Mouse (Mus musculus): ENCODE measurements around the gene Cask. TPM values are rescaled to one million over a fixed set of nuclear protein-coding genes. Genes with fewer than 3 reads are reported as not detected.

Cask gene
- 55.1 and 62.2 TPM in 2 replicates for polyA plus RNA-seq (2014; fragmentation: Nextera tagmentation; extraction: Ambion mirVana)

GRCm38 (mm10) chrX:13851285-13851684, at the start of gene Cask:
TSS of gene Cask (minus strand) at chrX:13851367.
- no peak within 1 kb of the TSS for H3K27ac ChIP-seq (ENCODE audit: low read depth, low read length)
- H3K36me3 ChIP-seq (ENCODE audit: control insufficient read depth, insufficient read depth, low read length), result no peaks in the 10 kb centered on the region
- no peaks in the 10 kb centered on the region for H3K4me1 ChIP-seq (ENCODE audit: control insufficient read depth, insufficient read depth, low read length)
- 60% methylated on average over 4 of the region's 4 CpGs for WGBS
- H3K4me2 ChIP-seq (ENCODE audit: low read depth, low read length), result no peak within 1 kb of the TSS
- H3K9ac ChIP-seq (replicated peaks; ENCODE audit: low read depth, low read length), result no peak within 1 kb of the TSS
- H3K9me3 ChIP-seq (ENCODE audit: control insufficient read depth, low read length), result no peaks in the 10 kb centered on the region
- ATAC-seq (ENCODE audit: low read depth), result no peak
- H3K27me3 ChIP-seq (ENCODE audit: control insufficient read depth, insufficient read depth, low read length), result no peaks in the 10 kb centered on the region
- no peak within 1 kb of the TSS for H3K4me3 ChIP-seq (ENCODE audit: low read depth, low read length)

GRCm38 (mm10) chrX:13889976-13890375, 38.8 kb upstream of the Cask start:
- H3K36me3 ChIP-seq (ENCODE audit: control insufficient read depth, insufficient read depth, low read length), result no peaks in the 10 kb centered on the region
- H3K9me3 ChIP-seq (ENCODE audit: control insufficient read depth, low read length), result no peaks in the 10 kb centered on the region
- WGBS, result 80% methylated on average over 2 of the region's 2 CpGs
- no peak overlapping the region for H3K4me3 ChIP-seq (ENCODE audit: low read depth, low read length)
- H3K27me3 ChIP-seq (ENCODE audit: control insufficient read depth, insufficient read depth, low read length), result no peaks in the 10 kb centered on the region
- H3K9ac ChIP-seq (replicated peaks; ENCODE audit: low read depth, low read length), result no peak overlapping the region
- no peak overlapping the region for H3K4me2 ChIP-seq (ENCODE audit: low read depth, low read length)
- no peaks in the 10 kb centered on the region for H3K4me1 ChIP-seq (ENCODE audit: control insufficient read depth, insufficient read depth, low read length)
- H3K27ac ChIP-seq (ENCODE audit: low read depth, low read length), result no peak overlapping the region
- ATAC-seq (ENCODE audit: low read depth), result no peak

GRCm38 (mm10) chrX:13884348-13884747, 33.2 kb upstream of the Cask start:
- H3K9ac ChIP-seq (replicated peaks; ENCODE audit: low read depth, low read length), result no peak overlapping the region
- 72% methylated on average over 1 of the region's 1 CpGs for WGBS
- no peak overlapping the region for H3K4me2 ChIP-seq (ENCODE audit: low read depth, low read length)
- no peak for ATAC-seq (ENCODE audit: low read depth)
- no peaks in the 10 kb centered on the region for H3K36me3 ChIP-seq (ENCODE audit: control insufficient read depth, insufficient read depth, low read length)
- H3K9me3 ChIP-seq (ENCODE audit: control insufficient read depth, low read length), result no peaks in the 10 kb centered on the region
- no peaks in the 10 kb centered on the region for H3K4me1 ChIP-seq (ENCODE audit: control insufficient read depth, insufficient read depth, low read length)
- H3K27me3 ChIP-seq (ENCODE audit: control insufficient read depth, insufficient read depth, low read length), result no peaks in the 10 kb centered on the region
- no peak overlapping the region for H3K4me3 ChIP-seq (ENCODE audit: low read depth, low read length)
- H3K27ac ChIP-seq (ENCODE audit: low read depth, low read length), result no peak overlapping the region

- H3K36me3 ChIP-seq (ENCODE audit: control insufficient read depth, insufficient read depth, low read length), result no peaks in the 10 kb centered on the region
- H3K4me1 ChIP-seq (ENCODE audit: control insufficient read depth, insufficient read depth, low read length), result no peaks in the 10 kb centered on the region
- H3K4me2 ChIP-seq (ENCODE audit: low read depth, low read length), result no peak overlapping the region
- WGBS, result 18% methylated on average over 6 of the region's 6 CpGs
- no peak overlapping the region for H3K27ac ChIP-seq (ENCODE audit: low read depth, low read length)
- no peak overlapping the region for H3K9ac ChIP-seq (replicated peaks; ENCODE audit: low read depth, low read length)
- no peak for ATAC-seq (ENCODE audit: low read depth)
- H3K9me3 ChIP-seq (ENCODE audit: control insufficient read depth, low read length), result no peaks in the 10 kb centered on the region
- H3K27me3 ChIP-seq (ENCODE audit: control insufficient read depth, insufficient read depth, low read length), result no peaks in the 10 kb centered on the region
- no peak overlapping the region for H3K4me3 ChIP-seq (ENCODE audit: low read depth, low read length)
Observed at GRCm38 (mm10) chrX:13881969-13882368, 30.8 kb upstream of the Cask start.

- no peak for ATAC-seq (ENCODE audit: low read depth)
- Histone ChIP-seq H3K27ac (ENCODE audit: low read depth, low read length) (no peak overlapping the region), H3K4me2 (ENCODE audit: low read depth, low read length) (no peak overlapping the region), H3K27me3 (ENCODE audit: control insufficient read depth, insufficient read depth, low read length) (no peaks in the 10 kb centered on the region), H3K36me3 (ENCODE audit: control insufficient read depth, insufficient read depth, low read length) (no peaks in the 10 kb centered on the region), H3K9ac (replicated peaks; ENCODE audit: low read depth, low read length) (no peak overlapping the region), H3K4me1 (ENCODE audit: control insufficient read depth, insufficient read depth, low read length) (no peaks in the 10 kb centered on the region), H3K4me3 (ENCODE audit: low read depth, low read length) (no peak overlapping the region), H3K9me3 (ENCODE audit: control insufficient read depth, low read length) (no peaks in the 10 kb centered on the region)
- WGBS, result 83% methylated on average over 4 of the region's 4 CpGs
Observed at GRCm38 (mm10) chrX:13860145-13860544, 9.0 kb upstream of the Cask start.

- H3K4me2 ChIP-seq (ENCODE audit: low read depth, low read length), result no peak overlapping the region
- H3K4me3 ChIP-seq (ENCODE audit: low read depth, low read length), result no peak overlapping the region
- ATAC-seq (ENCODE audit: low read depth), result no peak
- no peaks in the 10 kb centered on the region for H3K27me3 ChIP-seq (ENCODE audit: control insufficient read depth, insufficient read depth, low read length)
- no peaks in the 10 kb centered on the region for H3K36me3 ChIP-seq (ENCODE audit: control insufficient read depth, insufficient read depth, low read length)
- 90% methylated on average over 8 of the region's 9 CpGs for WGBS
- H3K4me1 ChIP-seq (ENCODE audit: control insufficient read depth, insufficient read depth, low read length), result no peaks in the 10 kb centered on the region
- no peaks in the 10 kb centered on the region for H3K9me3 ChIP-seq (ENCODE audit: control insufficient read depth, low read length)
- no peak overlapping the region for H3K9ac ChIP-seq (replicated peaks; ENCODE audit: low read depth, low read length)
- no peak overlapping the region for H3K27ac ChIP-seq (ENCODE audit: low read depth, low read length)
Observed at GRCm38 (mm10) chrX:13859051-13859450, 7.9 kb upstream of the Cask start.

- Histone ChIP-seq H3K27ac (ENCODE audit: low read depth, low read length) (no peak overlapping the region), H3K9ac (replicated peaks; ENCODE audit: low read depth, low read length) (no peak overlapping the region), H3K4me2 (ENCODE audit: low read depth, low read length) (no peak overlapping the region), H3K27me3 (ENCODE audit: control insufficient read depth, insufficient read depth, low read length) (no peaks in the 10 kb centered on the region), H3K9me3 (ENCODE audit: control insufficient read depth, low read length) (no peaks in the 10 kb centered on the region), H3K36me3 (ENCODE audit: control insufficient read depth, insufficient read depth, low read length) (no peaks in the 10 kb centered on the region), H3K4me1 (ENCODE audit: control insufficient read depth, insufficient read depth, low read length) (no peaks in the 10 kb centered on the region), H3K4me3 (ENCODE audit: low read depth, low read length) (no peak overlapping the region)
- no peak for ATAC-seq (ENCODE audit: low read depth)
- WGBS, result 87% methylated on average over 1 of the region's 1 CpGs
Observed at GRCm38 (mm10) chrX:13848473-13848872, 2.7 kb downstream of the Cask start.

GRCm38 (mm10) chrX:13847502-13847851, 3.7 kb downstream of the Cask start:
- H3K4me1 ChIP-seq (ENCODE audit: control insufficient read depth, insufficient read depth, low read length), result 0 out of 2 replicates have a peak, but pooled peaks cover 4% of the 10 kb centered on the region
- no peaks in the 10 kb centered on the region for H3K27me3 ChIP-seq (ENCODE audit: control insufficient read depth, insufficient read depth, low read length)
- WGBS, result 26% methylated on average over 7 of the region's 7 CpGs
- H3K4me2 ChIP-seq (ENCODE audit: low read depth, low read length), result peak overlapping the region; percentile 55
- peak overlapping the region; percentile 57 for H3K4me3 ChIP-seq (ENCODE audit: low read depth, low read length)
- H3K27ac ChIP-seq (ENCODE audit: low read depth, low read length), result peak overlapping the region; percentile 85
- no peaks in the 10 kb centered on the region for H3K36me3 ChIP-seq (ENCODE audit: control insufficient read depth, insufficient read depth, low read length)
- no peaks in the 10 kb centered on the region for H3K9me3 ChIP-seq (ENCODE audit: control insufficient read depth, low read length)
- peak; percentile 58 for ATAC-seq (ENCODE audit: low read depth)
- H3K9ac ChIP-seq (replicated peaks; ENCODE audit: low read depth, low read length), result peak overlapping the region; percentile 50; the same call in 1 of the 2 replicates

- Histone ChIP-seq H3K27ac (ENCODE audit: low read depth, low read length) (peak overlapping the region; percentile 91), H3K36me3 (ENCODE audit: control insufficient read depth, insufficient read depth, low read length) (no peaks in the 10 kb centered on the region), H3K9me3 (ENCODE audit: control insufficient read depth, low read length) (no peaks in the 10 kb centered on the region), H3K4me2 (ENCODE audit: low read depth, low read length) (peak overlapping the region; percentile 55), H3K4me3 (ENCODE audit: low read depth, low read length) (peak overlapping the region; percentile 57), H3K4me1 (ENCODE audit: control insufficient read depth, insufficient read depth, low read length) (0 out of 2 replicates have a peak, but pooled peaks cover 4% of the 10 kb centered on the region), H3K27me3 (ENCODE audit: control insufficient read depth, insufficient read depth, low read length) (no peaks in the 10 kb centered on the region), H3K9ac (replicated peaks; ENCODE audit: low read depth, low read length) (peak overlapping the region; percentile 79)
- 13% methylated on average over 43 of the region's 59 CpGs for WGBS
- peak; percentile 93 for ATAC-seq (ENCODE audit: low read depth)
Observed at GRCm38 (mm10) chrX:13846653-13847501, 4.3 kb downstream of the Cask start.

Measured in neural tube, embryonic 14.5 days (tissue).